Mouse (Mus musculus): ENCODE measurements around the gene Kcnk7. TPM values are rescaled to one million over a fixed set of nuclear protein-coding genes. Genes with fewer than 3 reads are reported as not detected.

Gene Kcnk7
- polyA plus RNA-seq, 1 experiment: not detected

GRCm38 (mm10) chr19:5687738-5688137 lies 16.4 kb upstream of the Kcnk7 start:
- Histone ChIP-seq H3K27ac (ENCODE audit: control insufficient read depth, insufficient read depth, low read depth, low read length, poor library complexity) (peak overlapping the region; percentile 94), H3K4me3 (replicated peaks; ENCODE audit: control insufficient read depth, low read depth, low read length) (peak overlapping the region; percentile 78), H3K4me1 (ENCODE audit: control insufficient read depth, insufficient read depth, low read length) (peaks cover 2% of the 10 kb centered on the region; the same call in 1 of the 2 replicates)
- 35% methylated on average over 9 of the region's 9 CpGs for WGBS
- TF ChIP-seq CTCF (IDR thresholded peaks at IDR 0.05; ENCODE audit: control insufficient read depth, insufficient read depth, low read length) (no peak), POLR2A (IDR thresholded peaks at IDR 0.05; ENCODE audit: borderline replicate concordance, control insufficient read depth, low read depth, low read length) (no peak)

- Histone ChIP-seq H3K4me1 (ENCODE audit: control insufficient read depth, insufficient read depth, low read length) (peaks cover 2% of the 10 kb centered on the region; the same call in 1 of the 2 replicates), H3K27ac (ENCODE audit: control insufficient read depth, insufficient read depth, low read depth, low read length, poor library complexity) (peak within 1 kb of the TSS; percentile 94), H3K4me3 (replicated peaks; ENCODE audit: control insufficient read depth, low read depth, low read length) (peak within 1 kb of the TSS; percentile 84)
- TF ChIP-seq CTCF (IDR thresholded peaks at IDR 0.05; ENCODE audit: control insufficient read depth, insufficient read depth, low read length) (no peak), POLR2A (IDR thresholded peaks at IDR 0.05; ENCODE audit: borderline replicate concordance, control insufficient read depth, low read depth, low read length) (peak; percentile 67; the same call in 1 of the 2 replicates)
- WGBS: under 1% methylated on average over 69 of the region's 69 CpGs
Observed at GRCm38 (mm10) chr19:5688200-5689087, 15.7 kb upstream of the Kcnk7 start, which contains the start of the genes Map3k11 and Pcnx3. TSS of gene Map3k11 (plus strand) at chr19:5688742. TSS of gene Pcnx3 (minus strand) at chr19:5688908.

GRCm38 (mm10) chr19:5689088-5689428 lies 15.1 kb upstream of the Kcnk7 start:
- Histone ChIP-seq H3K4me3 (replicated peaks; ENCODE audit: control insufficient read depth, low read depth, low read length) (peak overlapping the region; percentile 84), H3K4me1 (ENCODE audit: control insufficient read depth, insufficient read depth, low read length) (peaks cover 2% of the 10 kb centered on the region; the same call in 1 of the 2 replicates), H3K27ac (ENCODE audit: control insufficient read depth, insufficient read depth, low read depth, low read length, poor library complexity) (peak overlapping the region; percentile 94)
- 0% methylated on average over 7 of the region's 7 CpGs for WGBS
- TF ChIP-seq POLR2A (IDR thresholded peaks at IDR 0.05; ENCODE audit: borderline replicate concordance, control insufficient read depth, low read depth, low read length): no peak
- no peak for TF ChIP-seq CTCF (IDR thresholded peaks at IDR 0.05; ENCODE audit: control insufficient read depth, insufficient read depth, low read length)

- WGBS: 1% methylated on average over 42 of the region's 42 CpGs
- Histone ChIP-seq H3K27ac (ENCODE audit: control insufficient read depth, insufficient read depth, low read depth, low read length, poor library complexity) (peak overlapping the region; percentile 94), H3K4me1 (ENCODE audit: control insufficient read depth, insufficient read depth, low read length) (peaks cover 2% of the 10 kb centered on the region; the same call in 1 of the 2 replicates), H3K4me3 (replicated peaks; ENCODE audit: control insufficient read depth, low read depth, low read length) (peak overlapping the region; percentile 84)
- TF ChIP-seq POLR2A (IDR thresholded peaks at IDR 0.05; ENCODE audit: borderline replicate concordance, control insufficient read depth, low read depth, low read length) (peak; percentile 71), CTCF (IDR thresholded peaks at IDR 0.05; ENCODE audit: control insufficient read depth, insufficient read depth, low read length) (no peak)
Observed at GRCm38 (mm10) chr19:5689565-5690342, 14.4 kb upstream of the Kcnk7 start.

- Histone ChIP-seq H3K4me3 (replicated peaks; ENCODE audit: control insufficient read depth, low read depth, low read length) (peak overlapping the region; percentile 84), H3K4me1 (ENCODE audit: control insufficient read depth, insufficient read depth, low read length) (peaks cover 2% of the 10 kb centered on the region; the same call in 1 of the 2 replicates), H3K27ac (ENCODE audit: control insufficient read depth, insufficient read depth, low read depth, low read length, poor library complexity) (peak overlapping the region; percentile 94)
- TF ChIP-seq POLR2A (IDR thresholded peaks at IDR 0.05; ENCODE audit: borderline replicate concordance, control insufficient read depth, low read depth, low read length): no peak
- TF ChIP-seq CTCF (IDR thresholded peaks at IDR 0.05; ENCODE audit: control insufficient read depth, insufficient read depth, low read length): no peak
- 16% methylated on average over 15 of the region's 15 CpGs for WGBS
Observed at GRCm38 (mm10) chr19:5690343-5690735, 13.8 kb upstream of the Kcnk7 start.

- 44% methylated on average over 5 of the region's 5 CpGs for WGBS
- H3K27ac ChIP-seq (ENCODE audit: control insufficient read depth, insufficient read depth, low read depth, low read length, poor library complexity): peak overlapping the region; percentile 44
- H3K4me1 ChIP-seq (ENCODE audit: control insufficient read depth, insufficient read depth, low read length): peaks cover 2% of the 10 kb centered on the region; the same call in 1 of the 2 replicates
Observed at GRCm38 (mm10) chr19:5691601-5692000, 12.6 kb upstream of the Kcnk7 start.

GRCm38 (mm10) chr19:5692086-5692912 lies 11.9 kb upstream of the Kcnk7 start:
- TF ChIP-seq CTCF (IDR thresholded peaks at IDR 0.05; ENCODE audit: control insufficient read depth, insufficient read depth, low read length) (no peak), POLR2A (IDR thresholded peaks at IDR 0.05; ENCODE audit: borderline replicate concordance, control insufficient read depth, low read depth, low read length) (0 out of 2 replicates have a peak, but pooled peaks have one; percentile 3)
- WGBS: 16% methylated on average over 10 of the region's 10 CpGs
- Histone ChIP-seq H3K27ac (ENCODE audit: control insufficient read depth, insufficient read depth, low read depth, low read length, poor library complexity) (peak overlapping the region; percentile 56), H3K4me3 (replicated peaks; ENCODE audit: control insufficient read depth, low read depth, low read length) (peak overlapping the region; percentile 84), H3K4me1 (ENCODE audit: control insufficient read depth, insufficient read depth, low read length) (peaks cover 2% of the 10 kb centered on the region; the same call in 1 of the 2 replicates)

More at GRCm38 (mm10) chr19:5691601-5692000, 12.6 kb upstream of the Kcnk7 start:
- TF ChIP-seq POLR2A (IDR thresholded peaks at IDR 0.05; ENCODE audit: borderline replicate concordance, control insufficient read depth, low read depth, low read length): no peak
- peak overlapping the region; percentile 84 for H3K4me3 ChIP-seq (replicated peaks; ENCODE audit: control insufficient read depth, low read depth, low read length)

All from bone marrow, adult 2 months (tissue).